8 mouse cellular contexts compared by ENCODE assay signal in genomic region chr11:18875911-18876885, GRCm38 (mm10).
DNase-seq lines count a peak whose midpoint lies in the region; ATAC-seq and TF ChIP-seq lines count a peak whose summit lies in the region.

No protein-coding gene starts in this region.

- no peak for ATAC-seq in cerebellum, adult (ENCODE audit: insufficient number of reproducible peaks, low FRiP score, low TSS enrichment)
- ATAC-seq in kidney, embryonic 15.5 days (replicated peaks; ENCODE audit: low FRiP score) = no peak
- ATAC-seq in midbrain, embryonic 12.5 days (ENCODE audit: low FRiP score, low read depth) = no peak

- no peak overlapping the region; the same call in 1 of the 2 replicates for H3K4me3 ChIP-seq in embryonic fibroblast, embryonic 13.5 days (ENCODE audit: insufficient read depth, low read length)
- peak overlapping the region; percentile 48 for H3K4me3 ChIP-seq in kidney, embryonic 15.5 days (replicated peaks)
- peak overlapping the region; percentile 44 for H3K4me3 ChIP-seq in midbrain, embryonic 12.5 days
- H3K4me3 ChIP-seq in layer of hippocampus, adult 2 months = no peak overlapping the region

- no peak for TF ChIP-seq POLR2A in embryonic fibroblast, embryonic 13.5 days (IDR thresholded peaks at IDR 0.05; ENCODE audit: low read depth, low read length)

- intact Hi-C loops in gastrocnemius, postnatal 14 days (cut with DNase I; ENCODE audit: low total_unique reads) = loop anchor here (5.0 kb wide), 2 partner anchors 151 to 886 kb away; no protein-coding TSS in a partner anchor

- H3K27ac ChIP-seq in embryonic fibroblast, embryonic 13.5 days (ENCODE audit: insufficient read depth, low read length) = peak overlapping the region; percentile 19
- peak overlapping the region; percentile 91 for H3K27ac ChIP-seq in kidney, embryonic 15.5 days
- no peak overlapping the region for H3K27ac ChIP-seq in midbrain, embryonic 12.5 days (replicated peaks)
- H3K27ac ChIP-seq in layer of hippocampus, adult 2 months = no peak overlapping the region

- H3K9me3 ChIP-seq in kidney, embryonic 15.5 days (replicated peaks) = no peaks in the 10 kb centered on the region
- H3K9me3 ChIP-seq in midbrain, embryonic 12.5 days = no peaks in the 10 kb centered on the region

- 12% methylated on average over 27 of the region's 27 CpGs for WGBS in kidney, embryonic 15.5 days
- WGBS in midbrain, embryonic 12.5 days = 2% methylated on average over 27 of the region's 27 CpGs

- no peak for TF ChIP-seq CTCF in embryonic fibroblast, embryonic 13.5 days (IDR thresholded peaks at IDR 0.05; ENCODE audit: borderline replicate concordance, insufficient read depth, low read length)
- no peak for TF ChIP-seq CTCF in layer of hippocampus, adult 2 months (conservative IDR thresholded peaks at IDR 0.05)

- H3K36me3 ChIP-seq in kidney, embryonic 15.5 days = peaks cover 4% of the 10 kb centered on the region; the same call in 1 of the 2 replicates
- H3K36me3 ChIP-seq in midbrain, embryonic 12.5 days = no peaks in the 10 kb centered on the region

- H3K9ac ChIP-seq in kidney, embryonic 15.5 days = peak overlapping the region; percentile 54
- H3K9ac ChIP-seq in midbrain, embryonic 12.5 days (replicated peaks) = peak overlapping the region; percentile 57; the same call in 1 of the 2 replicates

- DNase-seq in cerebellum, adult 11 months = peak; percentile 43
- peak; percentile 45 for DNase-seq in ZHBTc4 (ENCODE audit: low read depth, low spot score)
- DNase-seq in gastrocnemius, postnatal 14 days = no peak
- no peak for DNase-seq in layer of hippocampus, adult 2 months (ENCODE audit: low spot score in 2 of 2)

- peaks cover 24% of the 10 kb centered on the region for H3K27me3 ChIP-seq in kidney, embryonic 15.5 days
- peaks cover 45% of the 10 kb centered on the region for H3K27me3 ChIP-seq in midbrain, embryonic 12.5 days

- H3K4me2 ChIP-seq in kidney, embryonic 15.5 days = peak overlapping the region; percentile 89
- H3K4me2 ChIP-seq in midbrain, embryonic 12.5 days (replicated peaks) = peak overlapping the region; percentile 71

- peaks cover 3% of the 10 kb centered on the region; the same call in 1 of the 2 replicates for H3K4me1 ChIP-seq in embryonic fibroblast, embryonic 13.5 days (ENCODE audit: control insufficient read depth, insufficient read depth, low read length)
- peaks cover 51% of the 10 kb centered on the region for H3K4me1 ChIP-seq in kidney, embryonic 15.5 days
- peaks cover 58% of the 10 kb centered on the region for H3K4me1 ChIP-seq in midbrain, embryonic 12.5 days

Comparison
In these comparisons a context has a peak if more than half of its experiments do, and no peak if none do; other contexts are left out.
1. DNase-seq: peak in cerebellum, adult 11 months (single experiment) and ZHBTc4 (single experiment); none in gastrocnemius, postnatal 14 days (single experiment) and layer of hippocampus, adult 2 months (0 of 2).
2. H3K27ac ChIP-seq: peak in embryonic fibroblast, embryonic 13.5 days (single experiment) and kidney, embryonic 15.5 days (single experiment); none in midbrain, embryonic 12.5 days (single experiment) and layer of hippocampus, adult 2 months (single experiment).
3. H3K4me3 ChIP-seq: peak in kidney, embryonic 15.5 days (single experiment) and midbrain, embryonic 12.5 days (single experiment); none in embryonic fibroblast, embryonic 13.5 days (single experiment) and layer of hippocampus, adult 2 months (single experiment).